Mouse (Mus musculus) 416B (cell line): Measurements from ENCODE around the gene Olfr1357.
A peak's percentile ranks its signal among the peaks of the same experiment; 100 is the strongest.

Experiments
- DNase-seq: peaks from one replicate; pipeline ENCODE4 v3.0.0; 2011; ENCODE audit warnings: low read depth

Gene Olfr1357

DNA sequence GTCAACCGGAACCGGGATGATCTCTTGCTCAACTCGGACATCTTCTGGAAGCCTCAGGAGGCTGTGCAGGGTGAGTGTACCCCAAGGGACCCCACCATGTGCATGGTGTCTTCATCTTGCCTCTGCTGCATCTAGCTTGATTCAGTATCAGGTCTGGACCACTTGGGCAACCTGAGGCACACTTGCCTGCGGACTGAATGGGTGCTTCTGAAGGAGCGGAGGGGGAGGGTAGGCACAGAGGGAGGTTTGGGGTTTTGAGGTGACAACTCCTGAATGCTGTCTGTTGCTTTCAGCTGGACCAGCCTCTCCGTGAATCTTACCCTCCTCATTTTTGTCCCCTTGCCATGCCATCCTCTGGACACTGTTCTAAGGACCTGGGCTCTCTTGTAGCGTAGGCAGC is 36.8 kb downstream of the Olfr1357 start:
- DNase-seq, result no peak

DNA sequence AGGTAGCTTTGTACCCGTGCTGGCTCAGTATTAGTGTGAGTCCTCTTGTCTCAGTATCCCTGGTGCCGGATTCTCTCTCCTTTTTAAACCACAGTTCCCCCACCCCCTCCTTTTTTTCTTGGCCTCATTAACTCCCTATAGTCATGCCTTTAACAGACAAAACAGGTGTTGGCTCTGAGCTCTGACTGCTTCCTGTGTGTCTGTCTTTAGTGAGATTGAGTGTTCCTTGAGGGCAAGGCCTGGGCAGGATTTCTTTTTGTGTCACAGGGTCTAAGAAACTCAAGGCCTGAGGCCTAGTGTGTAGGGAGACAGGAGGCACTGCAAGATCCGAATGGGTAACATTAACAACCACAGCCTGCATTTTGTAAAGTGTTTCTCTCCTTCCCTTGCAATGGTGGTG is 39.7 kb downstream of the Olfr1357 start:
- DNase-seq, result no peak

DNA sequence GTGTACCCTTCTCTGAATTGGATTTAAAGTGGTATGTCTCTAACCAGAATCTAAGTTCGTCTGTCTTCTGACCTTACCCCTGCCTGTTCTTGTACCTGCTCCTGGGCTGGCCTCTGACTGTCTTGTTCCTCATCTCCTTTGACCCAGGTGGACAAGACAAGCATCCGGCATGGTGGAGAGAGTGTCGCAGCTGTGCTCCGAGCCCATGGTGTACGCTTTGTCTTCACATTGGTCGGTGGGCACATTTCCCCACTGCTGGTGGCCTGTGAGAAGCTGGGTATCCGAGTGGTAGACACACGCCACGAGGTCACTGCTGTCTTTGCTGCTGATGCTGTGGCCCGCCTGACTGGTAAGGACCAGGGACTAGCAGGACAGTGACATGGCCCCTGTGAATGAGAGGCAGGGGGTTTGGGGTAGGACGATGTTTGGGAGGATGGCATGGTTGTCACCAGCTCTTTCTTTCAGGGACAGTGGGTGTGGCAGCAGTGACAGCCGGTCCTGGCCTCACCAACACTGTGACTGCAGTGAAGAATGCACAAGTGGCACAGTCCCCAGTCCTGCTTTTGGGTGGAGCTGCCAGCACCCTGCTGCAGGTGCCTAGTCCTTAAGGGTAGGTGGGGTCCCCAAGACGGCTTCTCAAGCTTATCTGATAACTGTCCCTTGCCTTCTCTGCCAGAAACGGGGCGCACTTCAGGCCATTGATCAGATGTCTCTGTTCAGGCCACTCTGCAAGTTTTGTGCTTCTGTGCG is 41.3 kb downstream of the Olfr1357 start:
- no peak for DNase-seq

DNA sequence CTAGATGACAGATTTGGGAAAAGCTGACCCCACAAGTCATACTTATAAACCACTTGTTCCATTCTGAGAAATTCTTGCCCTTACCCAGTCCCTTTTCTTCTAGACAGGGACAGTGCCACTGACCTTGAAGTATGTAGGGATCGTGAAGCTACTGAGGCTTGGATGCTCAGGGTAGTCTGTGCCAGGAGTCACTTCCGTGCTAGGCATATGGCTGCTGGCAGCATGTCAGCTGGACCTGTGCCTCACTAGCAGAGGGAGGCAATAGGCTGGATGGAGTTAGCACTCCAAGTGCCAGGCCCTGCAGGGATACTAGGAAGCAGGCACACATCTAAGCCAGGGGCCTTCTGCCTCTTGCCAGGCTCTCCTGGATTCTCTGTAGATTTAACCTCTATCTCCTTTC is 42.2 kb downstream of the Olfr1357 start:
- no peak for DNase-seq

DNA sequence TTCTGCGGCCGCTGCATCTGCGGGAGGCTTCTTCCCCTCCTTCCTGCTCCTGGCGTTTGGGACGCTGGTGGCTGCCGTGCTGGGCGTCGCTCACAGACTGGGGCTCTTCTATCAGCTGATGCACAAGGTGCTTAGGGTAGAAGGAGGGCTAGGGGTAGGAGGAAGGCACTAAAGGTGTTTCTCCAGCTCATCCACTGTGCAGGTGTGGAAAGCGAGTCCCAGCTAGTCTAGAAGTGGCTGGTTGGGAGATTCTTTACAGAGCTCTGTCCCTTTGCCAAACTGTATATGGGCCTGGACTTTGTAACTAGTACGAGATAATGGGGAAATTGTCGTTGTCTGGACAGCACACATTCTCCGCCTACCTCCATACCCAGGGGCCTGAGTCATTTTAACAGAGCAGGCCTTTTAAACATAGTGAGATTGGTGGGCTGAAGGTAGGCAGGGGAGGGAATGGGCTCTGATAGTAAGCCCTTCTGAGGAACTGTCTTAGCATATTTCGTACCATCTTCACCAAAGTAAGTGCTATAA is 42.7 kb downstream of the Olfr1357 start:
- DNase-seq, result no peak

DNA sequence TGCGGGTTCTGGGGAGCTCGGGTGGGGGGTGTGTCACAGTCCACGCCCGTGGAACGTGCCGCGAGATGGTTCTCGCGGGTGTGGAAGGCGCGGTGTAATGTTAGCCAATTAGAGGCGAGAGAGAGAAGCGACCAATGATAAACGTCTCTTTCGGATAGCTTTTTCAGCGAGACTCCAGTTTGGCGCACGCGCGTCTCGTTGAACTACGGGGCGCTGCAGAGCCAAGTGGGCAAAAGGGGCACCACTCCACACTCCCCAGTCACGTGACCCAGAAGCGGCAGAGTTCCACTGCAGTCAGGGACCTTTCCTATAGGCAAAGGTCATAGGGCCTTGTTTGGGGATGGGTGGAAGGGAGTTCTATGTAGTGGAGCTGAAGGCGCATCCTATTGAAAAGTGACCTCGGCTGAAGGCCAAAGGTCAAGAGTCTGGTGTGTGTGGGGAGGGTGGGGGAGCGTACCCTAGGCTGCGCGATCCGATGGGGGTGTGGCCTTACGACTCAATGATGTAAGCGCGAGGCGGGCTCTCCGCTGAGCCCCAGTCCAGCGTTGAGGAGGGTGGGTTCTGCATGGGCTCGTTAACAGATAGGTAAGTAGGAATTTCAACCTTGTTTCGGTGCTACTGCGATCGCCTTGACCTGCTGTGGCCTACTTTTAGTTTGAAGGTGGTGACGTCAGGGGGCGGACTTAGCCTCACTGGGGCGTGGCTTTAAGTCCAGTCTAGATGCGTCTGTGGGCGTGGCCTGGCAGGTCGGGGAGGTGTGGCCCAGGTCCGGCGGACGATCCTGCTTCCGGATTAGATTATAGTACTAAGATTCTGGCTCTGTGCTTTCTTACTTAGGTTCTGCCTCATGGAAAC is 43.4 kb downstream of the Olfr1357 start, which contains the start of gene Ilvbl:
TSS of gene Ilvbl (plus strand) at position 97 of the 855 bp plus-strand sequence.
- peak; percentile 99 for DNase-seq

DNA sequence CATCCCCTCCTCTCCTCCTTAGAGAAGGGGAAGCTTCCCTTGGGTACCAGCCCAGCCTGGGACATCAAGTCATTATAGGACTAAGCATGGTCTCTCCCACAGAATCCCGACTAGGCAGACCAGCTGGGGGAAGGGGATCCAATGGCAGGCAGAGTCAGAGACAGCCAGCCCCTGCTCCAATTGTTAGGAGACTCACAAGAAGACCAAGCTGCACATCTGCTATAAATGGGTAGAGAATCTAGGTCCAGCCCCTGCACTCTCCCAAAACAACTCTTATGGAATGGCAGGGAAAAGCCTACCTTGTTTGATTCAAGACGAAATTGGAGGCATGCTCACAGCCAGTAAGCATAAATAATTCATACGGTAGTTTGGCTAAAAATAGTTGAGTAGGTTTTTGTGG is 44.6 kb downstream of the Olfr1357 start:
- DNase-seq, result no peak

DNA sequence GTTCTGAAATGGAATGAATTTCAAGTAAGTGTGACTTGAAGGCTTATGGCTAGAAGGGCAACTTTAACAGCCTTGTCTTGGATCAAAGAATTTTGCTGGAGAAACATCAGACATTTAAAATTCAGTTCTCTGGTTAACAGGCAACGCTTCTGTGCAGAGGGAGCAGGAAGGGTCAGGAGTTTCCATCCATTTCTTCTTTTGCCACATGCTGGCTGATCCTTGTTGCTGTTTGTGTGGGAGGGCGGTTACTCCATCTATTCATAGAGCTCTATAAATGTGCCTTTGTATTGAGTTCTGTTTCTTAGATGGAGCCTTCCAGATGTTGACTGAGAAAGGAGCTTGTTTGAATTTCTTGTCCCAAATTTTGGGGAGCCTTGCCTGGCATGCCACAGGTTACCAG is 47.0 kb downstream of the Olfr1357 start:
- DNase-seq, result no peak

DNA sequence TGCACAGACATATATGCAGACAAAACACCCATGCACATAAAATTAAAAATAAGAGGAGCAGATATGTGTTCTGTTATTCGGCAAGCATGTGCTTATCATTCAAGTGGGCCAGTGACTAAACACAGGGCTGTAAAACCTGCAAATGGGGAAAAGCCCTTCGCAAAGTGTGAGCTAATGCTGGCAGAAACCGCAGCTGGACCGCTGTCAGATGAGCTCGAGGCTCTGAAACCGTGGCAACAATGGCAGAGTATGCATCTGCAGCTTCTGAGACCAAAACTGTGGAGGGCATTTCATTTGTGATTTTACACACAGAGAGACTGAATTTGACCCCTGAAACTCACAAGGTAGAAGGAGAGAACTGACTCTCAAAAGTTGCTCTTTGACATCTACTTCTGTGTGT is 47.5 kb downstream of the Olfr1357 start:
- no peak for DNase-seq

DNA sequence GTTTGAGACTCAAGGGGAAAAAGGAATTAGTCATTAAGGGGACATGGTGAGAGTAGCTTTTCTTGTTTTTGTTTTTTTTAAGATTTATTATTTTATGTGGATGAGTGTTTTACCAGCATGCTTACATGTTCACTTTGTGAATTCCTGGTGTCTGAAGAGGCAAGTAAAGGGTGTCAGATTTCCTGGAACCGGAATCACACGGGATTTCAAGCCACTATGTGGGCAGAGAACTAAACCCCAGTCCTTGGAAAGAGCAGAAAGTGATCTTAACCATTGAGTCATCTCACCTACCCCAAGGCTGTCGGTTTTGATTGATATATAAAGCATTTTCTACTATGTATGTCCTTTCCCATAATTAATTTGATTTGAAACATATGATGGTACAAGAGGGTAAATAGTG is 48.2 kb downstream of the Olfr1357 start:
- DNase-seq, result no peak

DNA sequence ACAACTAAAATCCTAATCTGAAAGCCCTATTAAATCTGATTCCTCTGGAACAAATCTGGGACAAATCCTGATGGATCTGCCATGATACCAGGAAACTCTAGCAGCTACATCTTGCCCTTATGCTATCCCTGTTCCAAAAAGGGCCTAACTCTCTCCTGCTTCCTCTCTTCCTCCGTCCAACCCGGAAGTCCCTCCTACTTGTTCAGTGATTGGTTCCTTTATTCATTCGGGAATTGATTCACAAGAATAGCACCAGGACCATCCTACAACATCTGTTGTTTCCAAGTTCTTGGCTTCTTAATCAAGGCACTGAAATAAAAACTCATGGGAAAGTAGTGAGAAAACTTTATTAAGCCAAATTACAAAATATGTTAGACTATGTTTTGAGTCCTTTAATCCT is 48.7 kb downstream of the Olfr1357 start:
- no peak for DNase-seq

DNA sequence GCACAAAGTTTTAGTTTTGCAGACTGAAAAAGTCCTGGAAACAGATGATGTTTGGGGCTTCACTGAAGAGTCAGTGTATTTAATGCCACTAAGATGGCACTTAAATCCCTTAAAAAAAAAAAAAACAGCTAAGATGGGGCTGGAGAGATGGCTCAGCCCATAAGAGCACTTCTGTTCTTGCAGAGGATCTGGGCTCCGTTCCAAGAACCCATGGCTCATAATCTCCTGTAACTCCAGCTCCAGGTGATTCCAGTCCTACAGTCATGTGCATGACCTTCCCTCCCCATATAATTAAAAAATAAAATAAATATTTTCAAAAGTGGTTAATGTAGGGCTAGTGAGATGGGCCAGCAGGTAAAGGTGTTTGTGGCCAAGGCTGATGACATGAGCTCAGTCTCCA is 52.8 kb downstream of the Olfr1357 start:
- DNase-seq, result no peak
